Mouse (Mus musculus): ENCODE data around the gene Mrpl48. TPM values are rescaled to one million over a fixed set of nuclear protein-coding genes. Genes with fewer than 3 reads are reported as not detected.

Gene Mrpl48
- total RNA-seq, 2 experiments from 2014 or later: 66.3 to 73.0 TPM

DNA sequence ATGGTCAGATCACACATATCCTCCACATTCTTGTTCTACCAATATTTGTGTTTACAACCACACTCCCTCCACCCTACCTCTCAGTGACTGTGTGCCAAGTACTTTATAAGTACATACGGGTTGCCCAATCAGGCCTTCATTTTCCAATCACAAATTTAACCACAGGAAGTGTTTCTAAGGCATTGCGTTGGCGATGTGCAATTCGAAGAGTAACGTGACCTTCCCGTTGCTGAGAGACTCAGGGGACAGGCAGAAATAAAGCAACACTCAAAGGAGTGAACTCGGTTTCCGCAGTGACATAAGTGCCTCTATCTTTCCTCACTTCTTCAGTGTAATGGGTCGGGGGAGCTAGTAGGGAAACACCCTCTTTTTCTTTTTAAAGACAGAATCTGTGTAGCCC, 68.6 kb downstream of the Mrpl48 start:
- DNase-seq: no peak
- intact Hi-C loops (cut with DNase I): loop anchor here (5.0 kb wide), 1 partner anchor 43 kb away; no protein-coding TSS in a partner anchor

GRCm38 (mm10) chr7:100537519-100537902, 70.6 kb downstream of the Mrpl48 start:
- intact Hi-C loops (cut with DNase I): loop anchor here (5.0 kb wide), 1 partner anchor 45 kb away; no protein-coding TSS in a partner anchor

DNA sequence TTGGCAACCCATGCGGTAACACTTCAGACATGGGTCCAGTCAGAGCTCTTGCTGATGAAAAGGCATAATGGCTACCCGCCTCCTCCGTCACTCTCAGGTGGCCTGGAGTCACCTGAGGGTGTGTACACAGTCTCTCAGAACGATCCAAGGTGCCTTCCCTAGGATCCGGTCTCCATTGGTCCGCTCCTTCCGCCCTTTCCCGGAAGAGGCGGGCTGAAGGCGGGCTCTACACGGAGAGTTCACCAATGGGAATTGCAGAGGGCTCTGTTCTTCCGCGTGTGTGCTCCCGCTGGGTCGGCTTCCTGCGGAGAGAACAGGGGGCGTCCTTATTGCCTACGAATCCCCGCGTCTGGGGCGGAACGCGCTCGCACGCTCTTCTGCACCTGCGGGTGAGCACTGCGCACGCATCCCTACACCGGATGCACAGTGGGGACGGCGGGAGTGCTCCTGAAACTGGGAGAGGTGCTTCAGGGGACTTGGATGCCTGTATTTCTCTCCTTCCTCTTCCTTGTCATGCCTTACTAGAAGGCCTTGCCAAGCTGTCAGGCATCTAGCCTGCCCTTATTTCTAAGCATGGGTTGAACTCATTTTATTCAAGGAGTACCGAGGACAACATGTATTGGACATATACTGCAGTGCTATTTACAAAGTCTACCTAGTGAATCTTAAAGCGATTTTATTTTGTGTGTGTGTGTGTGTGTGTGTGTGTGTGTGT, 71.1 kb downstream of the Mrpl48 start, which contains the start of gene Coa4:
Gene Coa4, plus strand, starts transcription at position 268 of the 715 bp plus-strand sequence.
- intact Hi-C loops (cut with DNase I): loop anchor here (5.0 kb wide), 1 partner anchor 45 kb away; no protein-coding TSS in a partner anchor
- DNase-seq: peak; percentile 80 to 82

More at GRCm38 (mm10) chr7:100537519-100537902, 70.6 kb downstream of the Mrpl48 start:
- no peak for DNase-seq

GRCm38 (mm10) chr7:100535831-100536230, 72.3 kb downstream of the Mrpl48 start:
- intact Hi-C loops (cut with DNase I): loop anchor here (5.0 kb wide), 1 partner anchor 46 kb away; no protein-coding TSS in a partner anchor
- DNase-seq: no peak

DNA sequence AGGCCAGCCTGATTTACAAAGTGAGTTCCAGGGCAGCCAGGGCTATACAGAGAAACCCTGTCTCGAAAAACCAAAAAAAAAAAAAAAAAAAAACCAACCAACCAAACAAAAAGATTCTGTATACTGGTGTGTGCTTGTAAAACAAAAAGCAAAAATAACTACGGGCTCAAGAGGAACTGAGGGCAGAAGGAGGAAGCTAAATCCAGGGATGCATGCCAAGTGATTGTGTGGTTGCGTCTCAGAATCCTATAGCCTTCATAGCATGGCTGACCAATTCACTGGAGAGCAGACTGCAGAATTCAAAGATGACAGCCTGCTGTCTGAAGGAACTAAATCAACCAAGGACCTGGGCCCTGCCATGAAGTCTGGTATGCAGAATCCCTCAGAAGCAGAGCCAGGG, 73.9 kb downstream of the Mrpl48 start:
- no peak for DNase-seq
- intact Hi-C loops (cut with DNase I): no loop called here

GRCm38 (mm10) chr7:100533503-100533902, 74.6 kb downstream of the Mrpl48 start:
- intact Hi-C loops (cut with DNase I): no loop called here
- no peak for DNase-seq

- intact Hi-C loops (cut with DNase I): no loop called here
Observed at GRCm38 (mm10) chr7:100530766-100531165, 77.3 kb downstream of the Mrpl48 start.

GRCm38 (mm10) chr7:100524669-100525068, 83.4 kb downstream of the Mrpl48 start:
- intact Hi-C loops (cut with DNase I): loop anchor here (5.0 to 10.0 kb wide), 4 partner anchors 158 to 343 kb away; no protein-coding TSS in a partner anchor
- DNase-seq: no peak

More at GRCm38 (mm10) chr7:100530766-100531165, 77.3 kb downstream of the Mrpl48 start:
- DNase-seq: no peak

GRCm38 (mm10) chr7:100522222-100522621, 85.9 kb downstream of the Mrpl48 start:
- intact Hi-C loops (cut with DNase I): loop anchor here (2.0 to 10.0 kb wide), 5 partner anchors 115 to 345 kb away; no protein-coding TSS in a partner anchor
- DNase-seq: no peak

DNA sequence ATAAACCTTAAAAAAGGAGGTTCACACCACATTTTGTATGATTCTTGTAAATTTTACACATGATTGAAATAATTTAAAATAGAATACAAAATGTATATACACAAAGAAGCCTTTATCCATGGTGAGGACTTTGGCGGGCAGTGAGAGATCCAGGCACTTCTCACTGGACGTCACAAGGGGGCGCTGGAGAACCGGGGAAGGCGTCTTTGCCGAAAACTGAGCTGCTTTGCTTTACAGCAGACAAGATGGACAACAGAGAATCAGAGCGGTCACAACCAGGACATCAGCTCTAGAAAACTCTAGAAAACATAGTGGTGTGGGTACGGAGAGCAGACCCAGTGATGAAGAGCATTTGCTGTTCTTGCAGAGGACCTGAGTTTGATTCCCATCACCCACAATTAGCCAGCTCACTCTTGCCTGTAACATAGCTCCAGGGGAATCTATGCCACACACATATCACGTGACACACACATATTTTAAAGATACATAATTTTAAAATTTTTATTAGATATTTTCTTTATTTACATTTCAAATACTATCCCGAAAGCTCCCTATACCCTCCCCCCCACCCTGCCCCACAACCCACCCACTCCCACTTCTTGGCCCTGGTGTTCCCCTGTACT, 87.3 kb downstream of the Mrpl48 start:
- peak; percentile 88 to 90 for DNase-seq
- intact Hi-C loops (cut with DNase I): loop anchor here (1.0 to 10.0 kb wide), 5 partner anchors 143 to 347 kb away; no protein-coding TSS in a partner anchor

DNA sequence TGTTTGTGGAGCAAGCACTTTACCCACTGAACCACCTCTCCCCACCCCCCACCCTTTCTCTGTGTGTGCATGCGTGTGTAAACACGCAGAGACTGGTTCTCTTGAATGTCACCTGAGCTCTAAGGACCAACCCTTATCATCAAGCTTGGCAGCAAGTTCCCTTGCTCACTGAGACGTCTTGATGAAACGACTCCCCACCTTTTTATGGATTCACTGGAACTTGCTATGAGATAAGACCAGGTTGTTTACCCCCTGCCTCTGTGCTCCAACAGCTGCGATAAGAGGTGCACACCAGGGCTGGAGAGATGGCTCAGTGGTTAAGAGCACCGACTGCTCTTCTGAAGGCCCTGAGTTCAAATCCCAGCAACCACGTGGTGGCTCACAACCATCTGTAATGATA, 87.9 kb downstream of the Mrpl48 start:
- DNase-seq: no peak
- intact Hi-C loops (cut with DNase I): loop anchor here (1.0 to 10.0 kb wide), 5 partner anchors 143 to 347 kb away; no protein-coding TSS in a partner anchor

GRCm38 (mm10) chr7:100514573-100514972, 93.5 kb downstream of the Mrpl48 start, which contains the start of gene Dnajb13:
TSS of gene Dnajb13 (minus strand) at chr7:100514960.
- no peak for DNase-seq
- intact Hi-C loops (cut with DNase I): no loop called here

- DNase-seq: no peak
- intact Hi-C loops (cut with DNase I): no loop called here
Observed at GRCm38 (mm10) chr7:100511602-100512001, 96.5 kb downstream of the Mrpl48 start.

GRCm38 (mm10) chr7:100508670-100509069, 99.4 kb downstream of the Mrpl48 start:
- no peak for DNase-seq
- intact Hi-C loops (cut with DNase I): no loop called here

DNA sequence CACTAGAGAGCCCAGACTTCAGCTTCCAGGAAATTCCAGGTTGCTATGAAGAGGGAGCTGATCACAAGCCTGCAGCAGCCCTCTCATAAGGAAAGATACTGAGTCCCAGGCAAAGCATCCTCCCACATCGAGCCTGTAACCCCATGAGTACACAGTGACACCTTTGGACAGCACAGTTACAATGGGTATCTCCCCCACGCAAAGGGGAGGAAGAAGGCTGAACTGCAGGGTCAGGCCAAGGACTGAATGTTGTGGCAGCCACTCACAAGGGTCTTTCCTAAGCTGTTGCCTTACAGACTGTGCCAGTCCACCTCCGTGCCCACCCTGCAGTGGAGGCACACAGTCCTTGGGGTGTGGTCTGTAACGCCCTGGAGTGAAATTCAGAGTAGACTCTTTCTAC, 101.6 kb downstream of the Mrpl48 start:
- intact Hi-C loops (cut with DNase I): no loop called here
- no peak for DNase-seq

GRCm38 (mm10) chr7:100504740-100505487, 103.2 kb downstream of the Mrpl48 start:
- intact Hi-C loops (cut with DNase I): no loop called here
- DNase-seq: no peak

- intact Hi-C loops (cut with DNase I): no loop called here
- no peak for DNase-seq
Observed at GRCm38 (mm10) chr7:100503076-100503475, 105.0 kb downstream of the Mrpl48 start.

DNA sequence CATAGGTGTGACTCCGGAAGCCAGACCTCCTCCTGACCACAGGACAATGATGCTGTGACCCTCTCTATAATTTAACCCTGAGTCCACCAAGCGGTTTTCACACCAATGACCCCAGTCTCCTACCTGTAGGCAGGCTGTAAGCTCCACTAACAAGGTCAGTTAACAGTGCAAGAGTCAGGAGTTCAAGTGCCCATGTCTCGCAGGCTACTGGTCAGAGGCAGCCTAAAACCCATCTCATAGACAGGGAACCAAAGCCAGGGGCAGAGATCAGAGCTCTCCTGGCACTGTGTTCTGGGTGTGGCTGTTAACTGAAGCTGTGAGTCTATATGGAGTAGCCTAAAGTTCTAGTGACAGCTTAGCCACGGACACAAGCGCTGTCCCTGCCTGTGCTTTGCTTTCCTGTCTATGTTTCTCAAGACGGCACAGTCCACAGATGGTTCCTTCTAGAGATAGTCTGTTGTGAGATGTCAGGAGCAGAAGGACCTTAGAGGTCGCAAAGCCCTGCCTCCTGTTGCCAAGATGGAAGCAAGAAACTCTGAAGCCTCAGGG, 105.7 kb downstream of the Mrpl48 start:
- intact Hi-C loops (cut with DNase I): no loop called here
- DNase-seq: no peak

GRCm38 (mm10) chr7:100501844-100502373, 106.2 kb downstream of the Mrpl48 start:
- no peak for DNase-seq
- intact Hi-C loops (cut with DNase I): no loop called here
